Mouse (Mus musculus): ENCODE results near the gene Ap2a1. TPM values are rescaled to one million over a fixed set of nuclear protein-coding genes. Genes with fewer than 3 reads are reported as not detected.

Ap2a1 gene
- total RNA-seq, 1 experiment from 2014 or later: 81.2 TPM

Other genes starting within 250 kb of the Ap2a1 start
- not detected in 2 replicates for gene Izumo2, start 220.8 kb downstream of the Ap2a1 start, total RNA-seq (2021)
- 34.3 and 52.4 TPM in 2 replicates for gene Vrk3, start 181.1 kb downstream of the Ap2a1 start, total RNA-seq (2021)
- 0.79 and 1.3 TPM in 2 replicates for gene Zfp473, start 178.4 kb downstream of the Ap2a1 start, total RNA-seq (2021)
- 45.7 and 59.1 TPM in 2 replicates for gene Nup62, start 113.4 kb downstream of the Ap2a1 start, total RNA-seq (2021)
- 2.0 and 13.8 TPM in 2 replicates for gene Il4i1, start 113.1 kb downstream of the Ap2a1 start, total RNA-seq (2021)
- 147 and 165 TPM in 2 replicates for gene Atf5, start 112.8 kb downstream of the Ap2a1 start, total RNA-seq (2021)
- gene Akt1s1, start 80.5 kb downstream of the Ap2a1 start, total RNA-seq (2021): 90.6 and 104 TPM in 2 replicates
- 58.8 and 66.1 TPM in 2 replicates for gene Tbc1d17, start 80.4 kb downstream of the Ap2a1 start, total RNA-seq (2021)
- 35.2 and 45.1 TPM in 2 replicates for gene Pnkp, start 72.4 kb downstream of the Ap2a1 start, total RNA-seq (2021)
- 239 and 241 TPM in 2 replicates for gene Ptov1, start 59.7 kb downstream of the Ap2a1 start, total RNA-seq (2021)
- 75.3 and 87.2 TPM in 2 replicates for gene Med25, start 36.8 kb downstream of the Ap2a1 start, total RNA-seq (2021)
- gene Fuz, start 33.4 kb downstream of the Ap2a1 start, total RNA-seq (2021): 23.5 and 24.8 TPM in 2 replicates
- not detected in 2 replicates for gene Tsks, start 13.7 kb upstream of the Ap2a1 start, total RNA-seq (2021)
- gene Cpt1c, start 45.4 kb upstream of the Ap2a1 start, total RNA-seq (2021): 9.6 and 12.4 TPM in 2 replicates
- 224 and 250 TPM in 2 replicates for gene Prmt1, start 57.1 kb upstream of the Ap2a1 start, total RNA-seq (2021)
- gene Irf3, start 68.2 kb upstream of the Ap2a1 start, total RNA-seq (2021): 95.1 and 108 TPM in 2 replicates
- 16.1 and 16.6 TPM in 2 replicates for gene Bcl2l12, start 69.2 kb upstream of the Ap2a1 start, total RNA-seq (2021)
- 76.3 and 77.2 TPM in 2 replicates for gene Scaf1, start 86.9 kb upstream of the Ap2a1 start, total RNA-seq (2021)
- 60.3 and 63.4 TPM in 2 replicates for gene Rras, start 88.5 kb upstream of the Ap2a1 start, total RNA-seq (2021)
- gene Prr12, start 123.4 kb upstream of the Ap2a1 start, total RNA-seq (2021): 42.6 and 44.6 TPM in 2 replicates
- gene Nosip, start 132.9 kb upstream of the Ap2a1 start, total RNA-seq (2021): 41.6 and 47.5 TPM in 2 replicates
- 16.0 and 16.3 TPM in 2 replicates for gene Prrg2, start 133.2 kb upstream of the Ap2a1 start, total RNA-seq (2021)
- 38.2 and 39.1 TPM in 2 replicates for gene Rcn3, start 162.7 kb upstream of the Ap2a1 start, total RNA-seq (2021)
- 138 and 152 TPM in 2 replicates for gene Fcgrt, start 174.4 kb upstream of the Ap2a1 start, total RNA-seq (2021)
- gene Rps11, start 194.9 kb upstream of the Ap2a1 start, total RNA-seq (2021): 1,189 and 1,386 TPM in 2 replicates
- gene Rpl13a, start 199.3 kb upstream of the Ap2a1 start, total RNA-seq (2021): 1,693 and 2,079 TPM in 2 replicates
- gene Gm45713, start 206.7 kb upstream of the Ap2a1 start, total RNA-seq (2021): not detected in 2 replicates
- gene Flt3l, start 206.9 kb upstream of the Ap2a1 start, total RNA-seq (2021): 13.3 and 25.0 TPM in 2 replicates
- gene Pih1d1, start 224.8 kb upstream of the Ap2a1 start, total RNA-seq (2021): 55.6 and 58.5 TPM in 2 replicates
- gene Aldh16a1, start 225.1 kb upstream of the Ap2a1 start, total RNA-seq (2021): 59.8 and 59.9 TPM in 2 replicates
- gene Slc17a7, start 234.5 kb upstream of the Ap2a1 start, total RNA-seq (2021): 0.22 and 0.79 TPM in 2 replicates